Mouse (Mus musculus) cerebellum, adult 2 months (tissue): Measurements from ENCODE around the gene Cul7.

Experiments
- CTCF ChIP-seq: fragments of 200-500 bp; IDR thresholded peaks from 2 replicates; pipeline ENCODE4 v1.5.1; 2011; ENCODE audit warnings: low read depth, mild to moderate bottlenecking, control low read depth, low read length, moderate library complexity, borderline replicate concordance; ENCODE audit not compliant: insufficient read depth
- POLR2A ChIP-seq: fragments of 200-500 bp; IDR thresholded peaks from 2 replicates; pipeline ENCODE4 v1.6.1; 2011; ENCODE audit warnings: low read length, control low read depth, borderline replicate concordance; ENCODE audit not compliant: insufficient read depth

DNA sequence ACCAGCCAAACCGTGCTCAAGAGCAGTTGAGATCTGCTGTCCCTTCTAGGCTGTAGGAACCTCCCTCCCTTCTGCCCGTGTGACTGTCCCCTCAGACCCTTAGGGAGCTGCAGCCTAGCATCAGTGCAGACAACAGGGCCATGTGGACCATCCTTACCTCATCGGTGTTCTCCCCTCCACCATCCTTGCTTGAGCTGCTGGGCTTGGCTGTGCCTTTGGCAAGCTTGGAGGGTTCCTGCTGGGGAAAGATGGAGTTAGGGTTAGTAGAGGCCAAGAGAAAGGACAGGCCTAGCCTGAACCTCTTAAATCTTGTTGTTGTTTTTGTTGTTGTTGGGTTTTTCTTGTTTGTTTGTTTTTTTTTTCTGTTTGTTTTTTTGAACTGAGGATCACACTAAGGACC, 49.8 kb downstream of the Cul7 start:
- TF ChIP-seq POLR2A: no peak
- TF ChIP-seq CTCF: no peak
